Mouse (Mus musculus): ENCODE measurements around the gene Arl15.

Arl15 gene

DNA sequence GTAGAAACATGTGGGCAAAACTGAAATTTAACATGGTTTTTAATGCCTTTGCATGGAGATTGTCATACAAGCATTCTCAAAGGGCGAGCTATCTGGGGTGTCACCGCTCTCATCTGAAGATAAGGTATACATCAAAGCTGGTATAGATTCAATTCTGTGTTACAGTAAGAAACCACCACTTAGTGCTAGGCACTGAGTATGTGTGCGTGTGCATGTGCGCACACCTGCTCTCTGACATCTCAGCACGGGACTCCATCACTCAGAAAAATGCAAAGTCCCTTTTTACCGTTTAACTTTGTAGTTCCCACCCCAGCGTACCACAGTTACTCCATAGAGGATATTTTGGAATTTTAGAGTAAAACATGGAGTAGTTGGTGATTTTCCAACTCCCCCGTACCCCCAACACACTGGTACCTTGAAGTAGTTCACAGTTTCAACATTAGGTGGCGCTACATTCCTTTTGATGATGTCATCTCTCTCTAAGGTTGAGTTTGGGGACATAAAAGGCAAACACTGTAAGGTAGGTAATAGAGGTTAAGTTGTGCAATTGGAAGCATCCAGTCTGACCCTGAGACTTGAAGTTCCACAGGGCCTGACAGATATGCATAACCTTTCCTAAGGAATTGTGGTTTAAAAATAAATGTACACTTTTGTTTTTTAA, 281.5 kb downstream of the Arl15 start:
- DNase-seq, result peak in 1 of 2 experiments; percentile 18

- no peak for DNase-seq
Observed at GRCm38 (mm10) chr13:114077181-114077580, 282.9 kb downstream of the Arl15 start.

- no peak for DNase-seq
Observed at GRCm38 (mm10) chr13:114077584-114078270, 283.4 kb downstream of the Arl15 start.

DNA sequence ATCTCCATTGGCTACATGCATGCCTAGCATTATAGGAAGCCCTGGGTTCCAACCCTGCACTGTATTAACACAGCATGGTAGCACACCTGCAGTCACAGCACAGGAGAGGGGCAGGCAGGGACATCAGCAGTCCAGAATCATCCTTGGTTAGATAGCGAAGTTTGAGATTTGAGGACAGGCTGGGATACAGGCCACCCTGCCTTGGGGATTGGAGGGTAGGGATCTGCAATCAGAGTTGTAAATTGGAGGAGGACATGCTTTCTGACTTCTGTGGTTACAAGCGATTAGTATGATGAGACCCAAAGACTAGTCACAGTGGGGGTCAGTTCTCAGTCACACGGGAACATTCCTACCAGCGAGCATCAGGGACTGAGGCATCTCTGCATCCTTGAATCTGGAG, 284.5 kb downstream of the Arl15 start:
- DNase-seq, result no peak

- DNase-seq, result no peak
Observed at GRCm38 (mm10) chr13:114079751-114080150, 285.4 kb downstream of the Arl15 start.

DNA sequence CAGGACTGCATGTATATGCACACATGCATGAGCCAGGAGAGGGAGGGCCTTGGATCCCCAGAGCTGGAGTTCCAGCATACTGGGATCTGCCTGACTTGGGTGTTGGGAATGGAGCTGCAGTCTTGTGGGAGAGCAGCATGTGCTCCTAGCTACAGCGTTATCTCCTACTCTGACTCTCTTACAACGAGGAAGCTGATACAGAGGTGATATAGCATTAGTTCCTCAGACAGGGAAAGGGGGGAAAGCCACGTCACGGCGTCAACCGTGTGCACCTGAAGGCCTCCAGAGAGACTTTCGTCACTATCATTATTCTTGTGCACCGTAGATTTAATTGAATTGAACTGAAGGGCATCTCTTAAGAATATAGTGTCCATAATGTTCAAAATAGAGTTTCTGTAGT, 286.2 kb downstream of the Arl15 start:
- no peak for DNase-seq

GRCm38 (mm10) chr13:114083570-114084138, 289.3 kb downstream of the Arl15 start:
- no peak for DNase-seq

- DNase-seq, result no peak
Observed at GRCm38 (mm10) chr13:114085442-114085841, 291.1 kb downstream of the Arl15 start.

GRCm38 (mm10) chr13:114086325-114086724, 292.0 kb downstream of the Arl15 start:
- no peak for DNase-seq

DNA sequence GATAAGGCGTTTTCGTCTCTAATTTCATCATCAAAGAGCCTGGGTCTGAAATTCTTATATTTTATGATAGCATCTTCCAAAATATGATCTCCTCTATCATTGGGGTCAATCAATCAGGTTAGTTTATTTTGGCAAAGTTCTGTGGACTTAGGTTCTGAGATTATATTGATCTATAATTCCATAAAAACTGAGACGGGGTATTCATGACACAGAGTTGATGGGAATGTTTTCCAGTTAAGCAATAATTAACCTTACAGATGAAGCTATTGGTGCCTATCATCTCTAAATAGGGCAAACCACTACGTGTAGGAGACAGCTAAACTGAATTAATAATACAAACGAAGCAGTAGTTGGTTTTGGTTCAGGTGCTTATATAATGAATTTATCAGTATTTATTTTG, 292.5 kb downstream of the Arl15 start:
- no peak for DNase-seq

GRCm38 (mm10) chr13:114087696-114088465, 293.6 kb downstream of the Arl15 start:
- DNase-seq, result no peak

GRCm38 (mm10) chr13:114090786-114091185, 296.5 kb downstream of the Arl15 start:
- DNase-seq, result no peak

DNA sequence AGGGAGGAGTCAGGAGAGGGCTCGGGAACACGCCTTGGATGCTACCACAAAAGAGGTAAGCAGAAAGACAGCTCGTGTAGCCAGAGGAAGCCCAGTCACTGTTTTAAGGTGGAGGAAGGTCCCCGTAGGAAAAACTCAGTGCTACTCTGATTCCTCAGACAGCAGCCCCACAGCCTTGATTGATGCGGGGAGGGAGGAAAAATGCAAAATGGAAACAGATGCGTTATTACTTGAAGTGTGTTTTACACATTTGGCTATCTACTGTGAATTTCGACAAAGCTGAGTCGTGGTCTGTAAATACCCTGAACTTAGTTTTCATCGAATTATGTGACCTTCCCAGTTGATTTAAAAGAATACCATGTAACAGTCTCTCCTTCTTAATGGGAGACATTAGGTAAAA, 296.9 kb downstream of the Arl15 start:
- no peak for DNase-seq

DNA sequence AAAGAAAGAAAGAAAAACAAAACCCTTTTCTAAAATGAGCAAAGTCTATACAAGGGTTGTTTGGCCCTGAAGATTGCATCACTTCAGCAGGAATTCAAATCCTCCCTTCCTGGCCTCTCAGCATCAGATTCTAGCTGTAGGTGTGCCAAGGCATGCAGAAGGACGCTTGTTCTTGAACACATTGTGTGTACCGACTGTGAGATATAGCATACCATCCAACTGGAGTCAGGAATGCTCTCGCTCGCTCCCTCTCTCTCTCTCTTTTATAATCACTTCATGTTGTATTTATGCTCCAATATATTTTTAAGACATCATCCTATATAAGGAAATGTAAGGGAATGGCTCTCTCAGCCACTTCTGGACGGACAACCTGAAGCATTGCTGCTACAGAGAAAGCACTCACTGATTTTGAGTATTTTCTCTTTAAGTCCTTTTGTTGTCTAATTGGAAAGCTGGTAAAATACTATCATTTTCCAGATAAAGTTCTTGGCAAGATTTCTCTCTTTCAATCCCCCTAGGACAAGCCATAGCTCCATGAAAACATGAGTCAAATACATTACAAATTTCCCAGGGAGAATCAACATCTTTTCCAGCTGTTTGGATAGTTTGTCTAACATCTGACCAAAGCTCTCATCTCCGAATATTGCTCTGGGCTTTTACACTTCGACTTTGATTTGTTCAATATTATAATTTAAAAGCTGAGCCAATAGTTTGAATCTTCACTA, 300.0 kb downstream of the Arl15 start:
- no peak for DNase-seq

DNA sequence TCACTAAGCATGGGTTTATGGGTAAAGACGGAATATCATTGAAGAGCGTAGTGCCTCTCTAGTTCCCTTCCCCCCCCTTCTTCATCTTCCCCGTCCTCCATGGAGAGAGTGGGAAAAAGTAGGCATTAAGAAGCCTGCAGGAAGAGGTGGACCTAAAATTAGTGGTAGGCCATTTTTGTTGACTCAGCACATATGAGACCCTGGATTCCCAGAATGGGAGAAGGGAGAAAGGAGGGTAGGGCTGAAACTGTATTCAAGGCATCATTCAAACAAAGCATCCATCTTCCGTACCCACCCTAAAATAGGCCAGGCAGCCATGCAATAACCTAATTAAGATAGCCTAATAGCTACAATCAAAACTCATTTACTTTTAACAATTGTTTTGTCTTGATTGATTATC, 301.1 kb downstream of the Arl15 start:
- DNase-seq, result no peak

GRCm38 (mm10) chr13:114096386-114096785, 302.1 kb downstream of the Arl15 start:
- no peak for DNase-seq

GRCm38 (mm10) chr13:114101155-114101554, 306.9 kb downstream of the Arl15 start:
- DNase-seq, result no peak

- no peak for DNase-seq
Observed at GRCm38 (mm10) chr13:114106083-114106482, 311.8 kb downstream of the Arl15 start.

GRCm38 (mm10) chr13:114107499-114107898, 313.2 kb downstream of the Arl15 start:
- DNase-seq, result no peak

- no peak for DNase-seq
Observed at GRCm38 (mm10) chr13:114109441-114109840, 315.1 kb downstream of the Arl15 start.

DNA sequence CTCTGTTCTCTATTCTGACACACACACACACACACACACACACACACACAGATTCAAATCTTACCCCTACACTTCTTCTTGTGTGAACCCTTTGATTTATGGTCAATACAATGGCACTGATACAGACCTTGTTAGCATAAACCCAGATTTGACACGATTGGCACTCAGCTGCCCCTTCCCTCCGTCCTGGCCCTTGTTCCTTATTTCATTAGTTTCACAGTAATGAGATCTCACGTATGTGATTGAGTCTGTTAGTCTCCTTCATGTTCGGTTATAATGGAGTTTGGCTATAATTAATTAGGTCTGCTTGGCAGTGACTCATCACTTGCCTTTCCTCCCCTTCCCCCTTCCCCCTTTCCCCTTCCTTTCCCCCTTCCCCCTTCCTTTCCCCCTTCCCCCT, 315.5 kb downstream of the Arl15 start:
- DNase-seq, result no peak

DNA sequence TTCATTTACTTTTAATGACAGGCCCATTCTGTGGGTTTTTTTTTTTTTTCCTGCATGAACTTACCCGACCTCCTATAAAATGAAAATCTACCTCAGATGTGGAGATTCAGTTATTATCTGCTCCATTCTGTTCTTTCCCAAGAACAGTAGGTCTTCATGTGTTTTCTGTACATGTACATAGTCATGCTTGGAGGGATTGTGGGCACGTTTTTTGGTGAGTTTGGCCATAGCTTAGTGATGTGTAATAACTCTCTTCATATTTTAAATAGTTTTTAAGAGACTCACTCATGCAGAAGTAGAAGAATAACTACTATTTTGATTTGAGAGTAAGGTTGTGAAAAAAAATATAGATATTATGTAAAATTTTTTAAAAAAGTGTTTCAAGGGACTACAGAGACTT, 319.2 kb downstream of the Arl15 start:
- DNase-seq, result no peak

DNA sequence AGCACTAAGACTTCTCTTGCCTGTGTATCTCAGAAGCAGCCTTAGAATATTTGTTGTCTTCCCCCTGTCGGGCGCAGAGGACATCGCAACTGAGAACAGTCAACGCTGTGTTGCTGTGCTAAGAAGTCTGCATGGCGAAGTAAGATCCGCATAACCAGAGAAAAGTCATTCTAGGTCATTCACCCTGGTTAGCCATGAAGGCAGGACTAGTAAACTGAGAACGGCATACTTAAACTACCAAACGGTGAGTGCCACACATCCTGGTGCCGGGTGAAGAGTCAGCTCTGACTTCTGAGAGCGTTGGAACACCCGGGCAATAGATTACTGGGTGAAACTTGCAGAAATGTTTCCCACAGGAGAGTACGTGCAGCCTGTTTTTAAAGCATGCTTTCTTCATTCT, 320.3 kb downstream of the Arl15 start:
- no peak for DNase-seq
